Mouse (Mus musculus) stomach, postnatal 0 days (tissue): ENCODE measurements around the gene Smg1. TPM values are rescaled to one million over a fixed set of nuclear protein-coding genes. Genes with fewer than 3 reads are reported as not detected.

Experiments used
- ATAC-seq: fragments of 200-750 bp; cut with Nextera tagmentation; 2 replicates; pipeline ENCODE4 v1.8.0; 2017; ENCODE audit not compliant: low FRiP score, low TSS enrichment
- DNase-seq: peaks from one replicate; pipeline ENCODE4 v3.0.0-alpha.2; 2016; ENCODE audit warnings: low spot score
- H3K27ac ChIP-seq: fragments of 300-500 bp; sonication (generic); replicated peaks from 2 replicates; pipeline ENCODE4 v1.5.1; 2014; ENCODE audit warnings: mild to moderate bottlenecking, control low read depth
- H3K27me3 ChIP-seq: fragments of 300-500 bp; sonication (generic); 2 replicates; pipeline ENCODE4 v1.6.1; 2014; ENCODE audit warnings: low read length; ENCODE audit not compliant: control insufficient read depth, insufficient read depth
- H3K36me3 ChIP-seq: fragments of 300-500 bp; sonication (generic); 2 replicates; pipeline ENCODE4 v1.6.1; 2014; ENCODE audit warnings: low read length, mixed read lengths; ENCODE audit not compliant: control insufficient read depth, insufficient read depth
- H3K4me1 ChIP-seq: fragments of 300-500 bp; sonication (generic); replicated peaks from 2 replicates; pipeline ENCODE4 v1.6.1; 2014; ENCODE audit warnings: antibody characterized with exemption; ENCODE audit not compliant: control insufficient read depth, insufficient read depth
- H3K4me2 ChIP-seq: fragments of 300-500 bp; sonication (generic); replicated peaks from 2 replicates; pipeline ENCODE4 v1.6.1; 2014; ENCODE audit warnings: low read depth, mild to moderate bottlenecking, control low read depth, moderate library complexity
- H3K4me3 ChIP-seq: fragments of 300-500 bp; sonication (generic); 2 replicates; pipeline ENCODE4 v1.5.1; 2014; ENCODE audit warnings: low read depth, low read length, control low read depth
- H3K9ac ChIP-seq: fragments of 300-500 bp; sonication (generic); 2 replicates; pipeline ENCODE4 v1.6.1; 2014; ENCODE audit warnings: mild to moderate bottlenecking, low read length, control low read depth, mixed read lengths
- H3K9me3 ChIP-seq: fragments of 300-500 bp; sonication (generic); 2 replicates; pipeline ENCODE4 v1.6.1; 2016; ENCODE audit warnings: low read length; ENCODE audit not compliant: control insufficient read depth
- CTCF ChIP-seq: IDR thresholded peaks from 2 replicates; pipeline ENCODE4 v1.5.1; 2016; ENCODE audit warnings: antibody characterized with exemption, low read depth, mild to moderate bottlenecking, moderate library complexity
- EP300 ChIP-seq: optimal IDR thresholded peaks from 2 replicates; pipeline ENCODE3; 2016; ENCODE audit warnings: antibody characterized with exemption
- WGBS: fragments of 180-500 bp; shearing (Covaris S2); extraction: QIAGEN DNeasy Blood & Tissue Kit; methylation state at CpG from one replicate; pipeline ENCODE4 v1.1.7; 2014; 5-methylcytosine and 5-hydroxymethylcytosine counted together
- polyA plus RNA-seq: library from polyadenylated mRNA; unstranded; fragments of >200 nt; fragmentation: Nextera tagmentation; extraction: Ambion mirVana; gene quantifications from 2 replicates; pipeline ENCODE4 v1.2.1, GENCODE M21; 2015

Gene Smg1
- polyA plus RNA-seq, 1 experiment from 2014 or later = 8.5 TPM

DNA sequence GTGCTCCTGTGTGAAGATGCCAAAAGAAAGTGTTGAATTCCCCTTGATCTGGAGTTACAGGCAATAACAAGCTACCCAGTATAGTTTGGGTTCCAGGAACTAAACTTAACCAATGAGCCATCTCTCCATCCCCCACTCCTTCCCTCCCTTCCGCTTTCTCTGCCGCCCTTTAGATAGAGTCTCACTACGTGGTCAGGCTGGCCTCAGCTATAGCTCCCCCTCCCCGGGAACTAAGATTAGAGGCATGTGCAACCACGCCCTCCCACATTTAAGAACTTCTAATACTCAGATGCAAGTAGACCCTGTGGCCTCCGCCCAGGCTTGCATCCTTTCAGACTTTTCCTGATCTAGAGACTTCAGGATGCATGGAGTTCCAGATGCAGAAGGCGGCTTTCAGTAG, 145.9 kb downstream of the Smg1 start:
- no peak for TF ChIP-seq CTCF
- no peak for TF ChIP-seq EP300
- WGBS = 44% methylated on average over 7 of the region's 7 CpGs
- Histone ChIP-seq H3K9ac (no peak overlapping the region), H3K4me2 (no peak overlapping the region), H3K27ac (no peak overlapping the region), H3K4me3 (no peak overlapping the region), H3K27me3 (no peaks in the 10 kb centered on the region), H3K9me3 (no peaks in the 10 kb centered on the region), H3K36me3 (no peaks in the 10 kb centered on the region), H3K4me1 (no peaks in the 10 kb centered on the region)
- ATAC-seq (no peak), DNase-seq (no peak)

Other genes with a start within 250 kb of the Smg1 start
- gene Rps15a, start 127.5 kb downstream of the Smg1 start, polyA plus RNA-seq = 610 and 623 TPM in 2 replicates
- 264 and 345 TPM in 2 replicates for gene Arl6ip1, start 114.0 kb downstream of the Smg1 start, polyA plus RNA-seq
- 3.3 and 3.8 TPM in 2 replicates for gene Syt17, start 204.6 kb upstream of the Smg1 start, polyA plus RNA-seq
- gene Itpripl2, start 248.3 kb upstream of the Smg1 start, polyA plus RNA-seq = 6.1 and 6.7 TPM in 2 replicates